Mouse (Mus musculus): ENCODE results near the gene Zfp652. TPM values are rescaled to one million over a fixed set of nuclear protein-coding genes. Genes with fewer than 3 reads are reported as not detected.
A peak's percentile ranks its signal among the peaks of the same experiment; 100 is the strongest.

The Zfp652 gene
- polyA plus RNA-seq, 1 experiment from 2014 or later: 10.0 TPM

DNA sequence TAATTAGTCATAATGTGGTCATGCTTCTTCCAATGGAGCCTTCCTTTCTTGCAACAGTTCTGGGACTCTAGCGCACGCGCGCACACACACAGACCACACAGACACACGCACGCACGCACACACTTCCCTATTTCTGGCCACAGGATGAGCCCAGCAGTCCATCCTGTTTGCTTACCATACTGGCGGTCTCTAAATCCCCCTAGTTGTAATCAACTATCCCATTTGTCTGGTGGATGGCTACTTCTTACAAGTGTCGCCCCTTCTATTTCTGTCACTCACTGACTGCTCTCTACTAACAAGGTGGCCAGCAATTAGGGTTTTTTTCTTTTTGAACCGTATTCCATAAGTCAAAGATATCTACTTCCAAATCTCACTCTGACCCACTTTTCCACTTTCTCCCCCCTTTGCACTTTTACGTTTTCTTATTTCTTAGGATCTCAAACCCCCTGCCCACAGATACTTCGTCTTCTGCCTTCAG lies 349 bp upstream of the Zfp652 start:
- WGBS: 28% methylated on average over 12 of the region's 12 CpGs
- Histone ChIP-seq H3K27ac (replicated peaks) (peak overlapping the region; percentile 94), H3K4me3 (peak overlapping the region; percentile 97), H3K4me1 (peaks cover 32% of the 10 kb centered on the region), H3K36me3 (no peaks in the 10 kb centered on the region), H3K9me3 (no peaks in the 10 kb centered on the region), H3K4me2 (peak overlapping the region; percentile 97), H3K9ac (peak overlapping the region; percentile 98), H3K27me3 (replicated peaks) (no peaks in the 10 kb centered on the region)
- ATAC-seq (ENCODE audit: extremely low read depth, insufficient number of reproducible peaks, low FRiP score, low TSS enrichment): no peak

DNA sequence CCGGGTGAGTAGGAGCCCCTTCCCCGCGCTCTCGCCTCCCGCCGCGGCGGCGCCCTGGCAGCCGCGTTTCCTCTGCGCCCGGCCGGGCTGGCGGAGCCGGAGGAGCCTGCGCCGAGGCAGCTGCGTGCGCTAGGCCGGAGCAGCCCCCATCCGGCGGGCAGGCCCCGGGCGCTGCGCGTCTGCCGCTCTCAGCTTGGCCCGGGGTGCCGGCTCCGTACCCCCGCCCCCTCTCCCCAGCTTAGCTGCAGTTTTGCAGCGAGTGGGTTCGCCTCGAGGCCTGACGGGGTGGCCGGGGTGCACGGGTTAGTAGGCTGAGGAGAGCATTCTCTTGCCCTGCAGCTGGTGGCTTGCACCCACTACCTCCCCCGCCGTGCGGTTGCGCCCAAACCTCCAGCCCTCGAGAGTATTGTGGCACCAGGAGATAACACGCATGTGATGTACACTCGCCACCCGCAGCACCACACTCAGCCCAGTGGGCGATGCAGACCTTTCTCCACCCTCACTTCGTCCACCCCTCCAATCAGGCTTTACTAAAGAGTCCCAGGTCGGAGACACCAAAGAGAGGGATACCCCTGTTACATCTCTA lies 845 bp downstream of the Zfp652 start:
- Histone ChIP-seq H3K27me3 (replicated peaks) (no peaks in the 10 kb centered on the region), H3K4me1 (peaks cover 32% of the 10 kb centered on the region), H3K9ac (peak overlapping the region; percentile 98), H3K4me3 (peak overlapping the region; percentile 97), H3K9me3 (no peaks in the 10 kb centered on the region), H3K36me3 (no peaks in the 10 kb centered on the region), H3K4me2 (peak overlapping the region; percentile 97), H3K27ac (replicated peaks) (peak overlapping the region; percentile 94)
- ATAC-seq (ENCODE audit: extremely low read depth, insufficient number of reproducible peaks, low FRiP score, low TSS enrichment): peak; percentile 40; the same call in 1 of the 2 replicates
- WGBS: under 1% methylated on average over 48 of the region's 49 CpGs

- H3K27me3 ChIP-seq (replicated peaks): no peaks in the 10 kb centered on the region
- peak overlapping the region; percentile 98 for H3K9ac ChIP-seq
- no peaks in the 10 kb centered on the region for H3K36me3 ChIP-seq
- H3K4me1 ChIP-seq: peaks cover 32% of the 10 kb centered on the region
- ATAC-seq (ENCODE audit: extremely low read depth, insufficient number of reproducible peaks, low FRiP score, low TSS enrichment): no peak
- H3K4me3 ChIP-seq: peak overlapping the region; percentile 97
- no peaks in the 10 kb centered on the region for H3K9me3 ChIP-seq
- H3K27ac ChIP-seq (replicated peaks): peak overlapping the region; percentile 94
- peak overlapping the region; percentile 97 for H3K4me2 ChIP-seq
- 3% methylated on average over 13 of the region's 13 CpGs for WGBS
Measured at GRCm38 (mm10) chr11:95713811-95714241, 1.4 kb downstream of the Zfp652 start.

- Histone ChIP-seq H3K27ac (replicated peaks) (no peak overlapping the region), H3K4me2 (peak overlapping the region; percentile 97), H3K9me3 (no peaks in the 10 kb centered on the region), H3K27me3 (replicated peaks) (no peaks in the 10 kb centered on the region), H3K9ac (peak overlapping the region; percentile 98), H3K4me3 (peak overlapping the region; percentile 97), H3K4me1 (peaks cover 32% of the 10 kb centered on the region), H3K36me3 (no peaks in the 10 kb centered on the region)
- 43% methylated on average over 7 of the region's 7 CpGs for WGBS
- no peak for ATAC-seq (ENCODE audit: extremely low read depth, insufficient number of reproducible peaks, low FRiP score, low TSS enrichment)
Measured at GRCm38 (mm10) chr11:95714411-95714810, 1.9 kb downstream of the Zfp652 start.

DNA sequence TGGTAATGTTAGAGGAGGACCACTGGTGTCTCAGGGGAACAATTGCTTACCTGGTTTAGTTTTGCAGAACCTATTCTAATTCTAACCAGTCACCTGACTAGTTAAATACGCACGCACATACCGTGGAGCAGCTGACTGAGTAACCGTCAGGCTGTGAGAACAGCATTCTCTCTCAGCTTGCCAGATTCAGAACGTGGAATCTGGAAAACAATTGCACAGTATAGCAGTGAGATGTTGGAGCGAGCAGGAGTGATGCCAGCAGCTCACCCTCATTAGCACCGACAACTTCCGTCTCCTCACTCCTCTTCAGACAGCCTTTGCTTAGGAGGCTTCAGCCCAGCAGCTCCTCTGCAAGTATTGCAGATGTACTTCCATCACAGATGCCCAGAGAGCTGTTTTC lies 3.7 kb downstream of the Zfp652 start:
- no peak for ATAC-seq (ENCODE audit: extremely low read depth, insufficient number of reproducible peaks, low FRiP score, low TSS enrichment)
- WGBS: 60% methylated on average over 8 of the region's 8 CpGs

DNA sequence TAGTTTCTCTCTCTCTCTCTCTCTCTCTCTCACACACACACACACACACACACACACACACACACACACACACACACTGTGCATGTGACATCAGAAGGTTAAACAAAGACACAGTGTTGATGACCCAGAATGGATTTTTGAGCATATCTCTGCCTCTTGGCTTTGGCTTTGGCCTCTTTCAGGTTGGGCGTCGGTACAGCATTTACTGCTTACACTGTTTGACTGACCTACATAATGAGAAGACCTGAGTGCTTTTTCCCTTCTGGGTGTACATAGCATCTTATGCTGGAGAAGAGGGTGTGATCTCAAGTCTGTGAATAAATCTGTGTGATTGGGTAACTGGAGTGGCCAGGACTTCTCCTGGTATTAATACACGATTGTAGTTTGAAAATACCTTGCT lies 6.9 kb downstream of the Zfp652 start:
- no peak overlapping the region for H3K27ac ChIP-seq (replicated peaks)
- WGBS: 80% methylated on average over 3 of the region's 3 CpGs
- no peaks in the 10 kb centered on the region for H3K9me3 ChIP-seq
- no peak overlapping the region for H3K4me2 ChIP-seq
- no peaks in the 10 kb centered on the region for H3K36me3 ChIP-seq
- H3K4me1 ChIP-seq: peaks cover 20% of the 10 kb centered on the region
- no peak for ATAC-seq (ENCODE audit: extremely low read depth, insufficient number of reproducible peaks, low FRiP score, low TSS enrichment)
- no peaks in the 10 kb centered on the region for H3K27me3 ChIP-seq (replicated peaks)
- no peak overlapping the region for H3K9ac ChIP-seq
- no peak overlapping the region for H3K4me3 ChIP-seq

More for the DNA sequence above, 3.7 kb downstream of the Zfp652 start:
- Histone ChIP-seq H3K36me3 (no peaks in the 10 kb centered on the region), H3K4me2 (no peak overlapping the region), H3K9ac (no peak overlapping the region), H3K9me3 (no peaks in the 10 kb centered on the region), H3K27ac (replicated peaks) (no peak overlapping the region), H3K27me3 (replicated peaks) (no peaks in the 10 kb centered on the region), H3K4me3 (no peak overlapping the region), H3K4me1 (peaks cover 32% of the 10 kb centered on the region)

DNA sequence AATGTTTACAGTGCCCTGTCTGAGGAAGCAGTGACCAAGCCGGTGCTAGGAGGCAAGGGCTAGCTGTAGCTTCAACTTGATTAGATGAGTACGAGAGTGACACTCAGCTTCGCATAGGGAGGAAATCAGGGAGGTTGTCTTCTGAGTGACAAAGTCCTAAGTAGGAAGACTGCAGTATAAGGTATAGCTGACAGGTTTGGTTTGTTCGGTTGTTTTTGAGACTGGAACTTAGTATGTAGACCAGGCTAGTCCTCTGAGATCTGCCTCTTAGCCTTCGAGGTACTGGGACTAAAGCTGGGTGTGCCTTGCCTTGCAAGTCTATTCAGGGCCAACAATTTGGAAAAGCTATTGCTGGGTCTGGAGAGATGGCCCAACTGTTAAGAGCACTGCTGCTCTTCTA lies 10.8 kb downstream of the Zfp652 start, which contains the start of gene B130006D01Rik:
B130006D01Rik (plus strand) TSS at position 301 of the 400 bp plus-strand sequence.
- ATAC-seq (ENCODE audit: extremely low read depth, insufficient number of reproducible peaks, low FRiP score, low TSS enrichment): no peak
- WGBS: 88% methylated on average over 5 of the region's 5 CpGs
- no peak within 1 kb of the TSS for H3K4me2 ChIP-seq
- no peak within 1 kb of the TSS for H3K9ac ChIP-seq
- no peaks in the 10 kb centered on the region for H3K9me3 ChIP-seq
- no peaks in the 10 kb centered on the region for H3K27me3 ChIP-seq (replicated peaks)
- no peaks in the 10 kb centered on the region for H3K36me3 ChIP-seq
- H3K4me1 ChIP-seq: peaks cover 9% of the 10 kb centered on the region
- H3K4me3 ChIP-seq: no peak within 1 kb of the TSS
- no peak within 1 kb of the TSS for H3K27ac ChIP-seq (replicated peaks)

GRCm38 (mm10) chr11:95724466-95724865 lies 12.0 kb downstream of the Zfp652 start:
- ATAC-seq (ENCODE audit: extremely low read depth, insufficient number of reproducible peaks, low FRiP score, low TSS enrichment): no peak
- no peaks in the 10 kb centered on the region for H3K9me3 ChIP-seq
- no peak overlapping the region for H3K4me3 ChIP-seq
- H3K27me3 ChIP-seq (replicated peaks): no peaks in the 10 kb centered on the region
- H3K36me3 ChIP-seq: no peaks in the 10 kb centered on the region
- 89% methylated on average over 4 of the region's 4 CpGs for WGBS
- no peak overlapping the region for H3K4me2 ChIP-seq
- H3K9ac ChIP-seq: no peak overlapping the region
- H3K4me1 ChIP-seq: peaks cover 9% of the 10 kb centered on the region
- no peak overlapping the region for H3K27ac ChIP-seq (replicated peaks)

- WGBS: 67% methylated on average over 4 of the region's 4 CpGs
- Histone ChIP-seq H3K4me1 (peaks cover 9% of the 10 kb centered on the region), H3K36me3 (no peaks in the 10 kb centered on the region), H3K4me2 (no peak overlapping the region), H3K27me3 (replicated peaks) (no peaks in the 10 kb centered on the region), H3K4me3 (no peak overlapping the region), H3K9me3 (no peaks in the 10 kb centered on the region), H3K27ac (replicated peaks) (no peak overlapping the region), H3K9ac (no peak overlapping the region)
- ATAC-seq (ENCODE audit: extremely low read depth, insufficient number of reproducible peaks, low FRiP score, low TSS enrichment): no peak
Measured at GRCm38 (mm10) chr11:95726156-95726555, 13.7 kb downstream of the Zfp652 start.

DNA sequence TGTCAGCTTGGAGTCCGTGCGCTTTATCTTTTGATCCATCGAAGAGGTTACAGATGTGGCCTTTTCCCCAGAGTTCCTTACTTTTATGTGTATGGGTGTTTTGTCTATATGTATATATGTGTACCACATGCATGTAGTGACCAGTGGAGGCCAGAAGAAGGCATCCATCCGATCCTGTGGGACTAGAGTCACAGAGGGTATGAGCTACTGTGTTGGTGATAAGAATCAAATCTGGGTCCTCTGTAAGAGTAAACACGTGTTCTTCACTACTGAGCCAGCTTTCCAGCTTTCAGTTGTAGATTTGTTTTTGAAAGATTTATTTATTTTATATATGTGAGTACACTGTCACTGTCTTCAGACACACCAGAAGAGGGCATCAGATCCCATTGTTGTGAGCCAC lies 15.5 kb downstream of the Zfp652 start:
- no peaks in the 10 kb centered on the region for H3K36me3 ChIP-seq
- no peaks in the 10 kb centered on the region for H3K9me3 ChIP-seq
- no peak overlapping the region for H3K9ac ChIP-seq
- H3K4me1 ChIP-seq: peaks cover 9% of the 10 kb centered on the region
- H3K27me3 ChIP-seq (replicated peaks): no peaks in the 10 kb centered on the region
- WGBS: 87% methylated on average over 5 of the region's 5 CpGs
- no peak overlapping the region for H3K4me3 ChIP-seq
- ATAC-seq (ENCODE audit: extremely low read depth, insufficient number of reproducible peaks, low FRiP score, low TSS enrichment): no peak
- no peak overlapping the region for H3K4me2 ChIP-seq
- H3K27ac ChIP-seq (replicated peaks): no peak overlapping the region

DNA sequence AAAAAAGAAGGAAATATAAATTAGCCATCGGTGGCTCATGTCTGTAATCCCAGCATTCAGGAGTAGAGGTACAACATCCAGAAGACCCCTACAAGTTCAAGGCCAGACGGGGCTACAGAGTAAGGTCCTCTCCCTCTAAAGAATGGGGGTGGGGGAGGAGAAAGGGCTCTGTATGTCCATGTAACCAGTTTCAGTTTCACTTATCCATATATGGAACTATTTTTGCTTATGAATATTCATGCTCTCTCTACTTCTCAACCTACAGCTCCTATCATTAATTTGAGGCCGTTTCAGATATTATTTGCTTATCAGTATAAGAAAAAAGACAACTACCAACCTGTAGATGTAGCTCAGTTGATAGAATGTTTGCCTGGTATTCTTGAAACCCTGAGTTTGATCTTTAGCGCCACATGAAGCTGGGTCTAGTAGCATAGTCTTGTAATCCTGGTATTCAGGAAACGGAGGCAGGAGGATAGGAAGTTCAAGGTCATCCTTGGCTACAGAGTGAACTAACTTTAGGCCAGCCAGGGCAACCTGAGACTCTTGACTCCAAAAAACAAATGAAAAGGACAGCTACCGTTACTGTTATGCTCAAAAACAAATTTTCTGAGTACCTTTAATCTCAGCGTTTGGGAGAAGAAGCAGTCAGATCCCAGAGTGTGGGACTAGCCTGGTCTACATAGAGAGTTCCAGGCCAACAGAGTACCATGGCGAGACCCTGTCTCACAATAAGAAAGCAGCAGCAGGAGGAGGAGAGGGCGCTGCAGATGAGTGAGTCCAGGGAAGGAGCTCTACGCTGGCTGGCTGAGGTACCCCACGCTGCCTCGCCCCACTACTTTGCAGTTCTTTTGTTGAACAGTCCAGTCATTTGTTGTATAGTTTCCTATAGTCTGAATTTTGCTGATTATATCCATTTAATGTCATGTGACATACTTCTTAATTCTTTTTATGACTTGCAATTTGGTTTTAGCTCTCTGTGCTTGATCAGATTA lies 16.7 kb downstream of the Zfp652 start:
- Histone ChIP-seq H3K4me2 (no peak overlapping the region), H3K4me3 (no peak overlapping the region), H3K4me1 (peaks cover 9% of the 10 kb centered on the region), H3K36me3 (no peaks in the 10 kb centered on the region; the same call in 1 of the 2 replicates), H3K27me3 (replicated peaks) (no peaks in the 10 kb centered on the region), H3K9ac (no peak overlapping the region), H3K9me3 (no peaks in the 10 kb centered on the region), H3K27ac (replicated peaks) (no peak overlapping the region)
- no peak for ATAC-seq (ENCODE audit: extremely low read depth, insufficient number of reproducible peaks, low FRiP score, low TSS enrichment)
- WGBS: 78% methylated on average over 12 of the region's 12 CpGs
